Mouse (Mus musculus) CD4-positive, CD25-positive, alpha-beta regulatory T cell, adult 9 weeks (primary cell): ENCODE data around the gene Mex3d. TPM values are rescaled to one million over a fixed set of nuclear protein-coding genes. Genes with fewer than 3 reads are reported as not detected.

Experiments
- polyA plus RNA-seq: library from polyadenylated mRNA; unstranded; fragments of 100-300 nt; shearing (Covaris generic); gene quantifications from one replicate; pipeline ENCODE4 v1.2.1, GENCODE M21; 2017

Mex3d gene
- polyA plus RNA-seq = 0.21 TPM

DNA sequence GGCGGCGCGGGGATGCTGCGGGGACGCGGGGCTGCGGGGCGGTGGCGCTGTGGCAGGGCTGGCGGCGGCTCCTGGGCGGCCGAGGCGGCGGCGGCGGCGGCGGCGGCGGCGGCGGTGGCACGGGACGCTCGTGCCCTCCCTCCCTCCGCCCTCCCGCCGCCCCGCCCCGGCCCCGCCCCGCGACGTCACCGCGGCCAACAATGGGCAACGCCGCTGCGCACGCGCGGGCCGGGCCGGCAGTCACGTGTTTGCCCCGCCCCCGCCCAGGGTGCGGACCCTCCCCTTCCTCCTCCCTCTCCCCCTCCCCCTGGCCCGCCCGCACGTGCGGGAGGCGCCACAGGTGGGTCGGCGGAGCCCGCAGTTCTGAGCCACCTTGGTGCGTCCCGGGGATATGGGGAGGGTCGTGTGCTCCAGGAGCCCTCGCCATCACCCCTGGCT, at the start of gene Mex3d:
TSS of gene Mex3d (minus strand) at position 138 of the 438 bp plus-strand sequence.

DNA sequence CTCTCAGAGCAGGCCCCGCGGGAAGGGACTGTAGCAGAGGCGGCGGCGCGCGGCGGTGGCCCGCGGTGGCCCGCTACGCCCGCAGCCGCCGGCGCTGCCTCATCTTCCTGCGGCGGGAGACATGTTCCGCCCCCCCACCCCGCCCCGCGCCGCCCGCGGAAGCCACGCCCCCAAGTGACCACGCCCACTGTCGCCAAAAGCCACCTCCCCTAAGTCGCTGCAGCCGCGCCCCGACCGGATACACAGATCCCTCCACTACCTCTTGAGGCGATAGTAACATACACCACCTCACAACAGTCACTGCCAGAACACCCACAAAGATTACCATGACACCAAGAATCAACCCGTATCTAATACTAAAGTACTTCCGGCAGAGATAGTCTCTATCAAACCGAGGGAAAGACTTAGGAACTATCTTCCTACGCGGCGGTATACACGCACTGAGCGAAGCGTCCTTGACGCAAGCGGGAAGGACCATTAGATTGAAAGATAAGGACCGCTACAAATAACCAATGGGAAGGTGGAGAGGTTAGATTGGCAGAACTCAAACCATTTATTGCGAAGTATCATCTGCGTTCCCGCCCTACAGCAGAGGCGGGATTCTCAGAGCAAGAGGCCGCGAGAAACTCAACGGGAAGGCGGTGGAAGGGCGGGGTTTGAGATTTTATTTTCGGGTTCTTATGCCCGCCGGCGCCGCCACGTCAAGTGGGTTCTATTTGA, 46.2 kb upstream of the Mex3d start, which contains the start of gene Tcf3:
TSS of gene Tcf3 (minus strand) at position 135 of the 720 bp plus-strand sequence.

DNA sequence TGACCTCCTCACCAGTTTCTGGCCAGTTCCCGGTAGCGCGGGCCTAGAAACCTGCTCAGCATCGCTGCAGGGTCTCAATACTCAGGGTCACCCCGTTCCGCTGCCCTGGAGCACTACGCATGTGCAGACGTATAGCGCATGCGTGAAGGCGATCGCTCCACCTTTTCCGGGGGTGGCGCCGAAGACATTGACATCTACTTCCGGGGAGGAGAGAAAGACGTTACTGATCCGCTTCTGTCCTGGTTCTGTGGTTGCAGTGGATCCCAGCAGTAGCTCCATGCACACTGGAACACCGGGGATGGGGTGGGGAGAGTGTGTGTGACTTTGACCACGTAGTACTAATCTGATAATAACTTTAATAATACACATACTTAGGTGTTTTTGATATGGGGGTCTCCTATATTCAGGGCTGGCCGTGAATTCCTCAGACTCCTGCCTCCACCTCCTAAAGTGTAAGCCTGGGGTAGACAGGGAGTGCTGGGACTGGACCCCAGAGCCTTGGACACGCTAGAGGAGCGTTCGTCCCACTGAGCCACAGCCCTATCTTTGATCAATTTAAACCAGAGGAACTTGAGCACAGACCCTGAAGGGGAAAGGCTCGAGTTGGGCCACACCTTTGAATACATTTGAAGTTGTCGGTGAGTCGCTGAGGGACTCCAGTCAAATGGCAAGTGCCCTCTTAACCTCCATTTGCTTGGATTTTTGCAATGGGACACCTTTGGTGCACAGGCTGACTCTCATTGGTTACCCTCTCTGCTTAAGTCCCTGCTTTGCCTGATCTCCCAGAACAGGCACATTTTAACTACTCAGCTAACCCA, 19.4 kb upstream of the Mex3d start, which contains the start of gene Uqcr11:
TSS of gene Uqcr11 (minus strand) at position 147 of the 818 bp plus-strand sequence.

DNA sequence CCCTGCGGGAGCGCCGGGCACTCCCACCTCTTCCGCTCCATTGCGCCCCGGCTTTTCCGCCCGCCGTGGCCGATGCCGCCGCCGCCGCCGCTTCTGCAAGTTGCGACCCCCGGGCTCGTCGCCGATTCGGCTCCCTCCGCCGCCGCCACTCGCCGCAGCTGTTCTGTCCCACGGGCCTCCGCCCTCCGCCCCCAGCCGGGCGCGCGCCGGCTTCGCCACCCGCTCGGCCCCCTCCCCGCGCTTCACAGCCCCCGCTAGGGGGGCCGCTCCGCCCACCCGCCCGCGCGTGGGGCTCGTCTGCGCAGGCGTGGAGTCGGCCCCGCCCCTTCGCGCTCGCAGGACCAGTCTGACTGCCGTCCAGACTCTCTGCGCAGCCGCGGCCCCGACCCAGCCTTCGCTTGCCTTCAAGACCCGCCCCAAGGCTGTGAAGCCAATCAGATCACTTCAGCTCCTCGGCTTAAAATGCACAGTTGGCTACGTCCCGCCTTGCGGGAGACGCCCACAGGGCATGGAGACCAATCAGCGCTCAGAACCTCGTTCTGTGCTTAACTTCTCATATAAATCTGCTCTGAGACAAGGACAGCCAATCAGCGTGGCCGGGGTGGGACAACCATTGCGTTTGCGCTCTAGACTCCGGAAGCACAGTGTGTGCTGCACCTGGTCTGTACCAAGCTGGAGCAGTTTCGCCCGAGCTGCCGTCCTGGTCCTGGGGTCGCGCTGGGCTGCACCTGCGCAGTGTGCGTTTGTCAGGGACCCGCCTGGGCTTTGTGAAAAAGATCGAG, 11.9 kb upstream of the Mex3d start, which contains the start of gene Mbd3:
TSS of gene Mbd3 (minus strand) at position 360 of the 782 bp plus-strand sequence.

DNA sequence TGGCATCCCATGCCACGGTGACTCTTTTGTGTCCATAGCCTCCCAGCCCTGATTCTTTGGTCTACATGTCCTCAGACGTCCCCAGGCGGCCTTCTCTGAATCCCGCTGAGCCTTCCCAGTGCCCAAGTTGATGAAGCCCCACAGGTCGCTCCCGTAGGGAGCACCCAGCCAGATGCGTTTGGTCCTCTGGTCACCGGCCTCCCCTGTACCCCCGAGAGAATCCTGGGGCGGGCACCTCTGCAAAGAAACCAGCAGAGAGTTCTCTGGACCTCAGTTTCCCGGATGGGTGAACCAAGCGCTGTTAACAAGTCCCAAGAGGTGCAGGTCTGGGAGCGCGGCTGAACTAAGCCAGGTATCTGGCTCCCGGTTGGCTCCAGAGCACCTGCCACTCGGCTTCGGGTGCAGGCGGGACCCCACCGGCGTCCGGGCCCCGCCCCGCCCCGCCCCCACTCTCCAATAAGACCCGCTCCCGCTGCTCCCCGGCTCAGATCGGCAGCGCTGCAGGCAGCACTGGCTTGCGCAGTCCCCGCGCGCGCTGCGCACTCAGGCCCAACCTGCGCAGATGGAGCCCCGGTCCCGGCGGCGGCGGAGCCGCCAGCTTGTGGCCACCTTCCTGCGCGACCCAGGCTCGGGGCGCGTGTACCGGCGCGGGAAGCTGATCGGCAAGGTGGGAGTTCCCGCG, 31.3 kb downstream of the Mex3d start, which contains the start of gene Plk5:
TSS of gene Plk5 (plus strand) at position 459 of the 682 bp plus-strand sequence.

DNA sequence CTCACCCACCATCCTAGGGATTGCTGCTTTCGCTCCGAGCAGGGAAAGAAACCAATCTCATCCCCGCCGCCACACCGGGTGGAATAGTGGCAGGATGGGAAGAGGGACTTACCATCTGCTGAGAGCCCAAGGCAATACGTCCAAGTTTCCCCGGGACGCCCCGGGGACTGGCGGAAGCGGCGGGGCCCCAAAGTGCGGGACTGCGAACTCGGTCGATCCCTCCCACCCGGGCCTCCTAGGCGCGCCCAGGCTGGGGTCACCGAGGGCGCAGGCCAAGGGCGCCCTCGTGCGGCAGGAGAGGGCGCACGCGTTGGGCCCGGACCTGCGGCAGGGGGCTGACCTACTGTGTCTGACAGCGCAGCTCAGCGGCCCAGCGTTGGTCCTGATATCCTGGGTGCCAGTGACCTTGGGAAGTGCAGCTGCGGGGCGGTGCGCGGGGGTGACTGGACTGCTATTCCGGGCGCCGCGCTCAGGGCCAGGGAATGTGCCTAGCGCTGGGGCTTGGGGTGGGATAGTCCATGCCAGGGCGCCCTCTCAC, 39.1 kb downstream of the Mex3d start, which contains the start of gene Adamtsl5:
TSS of gene Adamtsl5 (minus strand) at position 169 of the 538 bp plus-strand sequence.

Other genes starting within 250 kb of the Mex3d start
- gene Atp5d, start 249.0 kb downstream of the Mex3d start, polyA plus RNA-seq = 362 TPM
- gene Cbarp, start 246.8 kb downstream of the Mex3d start, polyA plus RNA-seq = 2.3 TPM
- 1.5 TPM for gene Midn, start 239.4 kb downstream of the Mex3d start, polyA plus RNA-seq
- gene Cirbp, start 221.7 kb downstream of the Mex3d start, polyA plus RNA-seq = 293 TPM
- 32.8 TPM for gene 1600002K03Rik, start 214.7 kb downstream of the Mex3d start, polyA plus RNA-seq
- gene Efna2, start 208.2 kb downstream of the Mex3d start, polyA plus RNA-seq = 0.38 TPM
- 130 TPM for gene Mum1, start 161.2 kb downstream of the Mex3d start, polyA plus RNA-seq
- gene Ndufs7, start 138.5 kb downstream of the Mex3d start, polyA plus RNA-seq = 347 TPM
- 1.8 TPM for gene Gamt, start 126.6 kb downstream of the Mex3d start, polyA plus RNA-seq
- gene Dazap1, start 126.2 kb downstream of the Mex3d start, polyA plus RNA-seq = 40.9 TPM
- gene Rps15, start 95.2 kb downstream of the Mex3d start, polyA plus RNA-seq = 1,130 TPM
- 0.33 TPM for gene Apc2, start 91.7 kb downstream of the Mex3d start, polyA plus RNA-seq
- gene 2310011J03Rik, start 67.1 kb downstream of the Mex3d start, polyA plus RNA-seq = 91.4 TPM
- 26.0 TPM for gene Pcsk4, start 58.2 kb downstream of the Mex3d start, polyA plus RNA-seq
- gene Reep6, start 57.7 kb downstream of the Mex3d start, polyA plus RNA-seq = not detected
- gene Adamtsl5, start 39.2 kb downstream of the Mex3d start, polyA plus RNA-seq = not detected
- gene Plk5, start 31.2 kb downstream of the Mex3d start, polyA plus RNA-seq = not detected
- 25.0 TPM for gene Mbd3, start 11.9 kb upstream of the Mex3d start, polyA plus RNA-seq
- gene Uqcr11, start 19.2 kb upstream of the Mex3d start, polyA plus RNA-seq = 318 TPM
- 15.8 TPM for gene Tcf3, start 46.0 kb upstream of the Mex3d start, polyA plus RNA-seq
- gene Onecut3, start 107.2 kb upstream of the Mex3d start, polyA plus RNA-seq = not detected
- not detected for gene Atp8b3, start 151.5 kb upstream of the Mex3d start, polyA plus RNA-seq
- gene Rexo1, start 173.9 kb upstream of the Mex3d start, polyA plus RNA-seq = 38.4 TPM
- gene Klf16, start 189.7 kb upstream of the Mex3d start, polyA plus RNA-seq = 0.87 TPM
- gene Abhd17a, start 202.7 kb upstream of the Mex3d start, polyA plus RNA-seq = 23.8 TPM
- gene Scamp4, start 215.2 kb upstream of the Mex3d start, polyA plus RNA-seq = 128 TPM
- 5.2 TPM for gene Adat3, start 215.2 kb upstream of the Mex3d start, polyA plus RNA-seq
- 6.8 TPM for gene Gm49322, start 218.4 kb upstream of the Mex3d start, polyA plus RNA-seq
- 9.4 TPM for gene Csnk1g2, start 235.2 kb upstream of the Mex3d start, polyA plus RNA-seq